Mouse (Mus musculus) CD4-positive, CD25-positive, alpha-beta regulatory T cell, adult 4 months (primary cell): ENCODE data around the gene Cfl1. TPM values are rescaled to one million over a fixed set of nuclear protein-coding genes. Genes with fewer than 3 reads are reported as not detected.
"Not testable (repeated sequence)": the region's sequence is repeated elsewhere in the genome, so short reads cannot be mapped to it uniquely, and the experiment has no call there.

Source experiments
- ATAC-seq: one replicate; pipeline ENCODE4 v1.8.0; 2017
- polyA plus RNA-seq, 2 experiments: library from polyadenylated mRNA; unstranded; fragments of 100-300 nt; shearing (Covaris generic); gene quantifications; one replicate each; pipeline ENCODE4 v1.2.1; 2017

Gene Cfl1
- polyA plus RNA-seq, 2 experiments from 2014 or later: 1,977 to 2,151 TPM

- peak; percentile 40 for ATAC-seq
These were observed 848 bp downstream of the Cfl1 start for GRCm38 (mm10) chr19:5490898-5491708.

- no peak for ATAC-seq
These were observed 2.4 kb downstream of the Cfl1 start for GRCm38 (mm10) chr19:5492641-5493040.

- not testable (repeated sequence) for ATAC-seq
These were observed 3.1 kb downstream of the Cfl1 start for GRCm38 (mm10) chr19:5493301-5493721.

GRCm38 (mm10) chr19:5494314-5494713 is 4.1 kb downstream of the Cfl1 start:
- no peak for ATAC-seq

- ATAC-seq: no peak
These were observed 5.2 kb downstream of the Cfl1 start for GRCm38 (mm10) chr19:5495353-5496051.

- ATAC-seq: no peak
These were observed 5.8 kb downstream of the Cfl1 start for GRCm38 (mm10) chr19:5496052-5496370.

GRCm38 (mm10) chr19:5500330-5500875 is 10.1 kb downstream of the Cfl1 start:
- no peak for ATAC-seq

- no peak for ATAC-seq
These were observed 13.4 kb downstream of the Cfl1 start, which contains the start of gene 1700020D05Rik for GRCm38 (mm10) chr19:5503687-5504086. TSS of gene 1700020D05Rik (minus strand) at chr19:5503787.

- ATAC-seq: peak; percentile 99
These were observed 20.1 kb downstream of the Cfl1 start, which contains the start of gene Snx32 for GRCm38 (mm10) chr19:5510031-5511026. TSS of gene Snx32 (minus strand) at chr19:5510538.

GRCm38 (mm10) chr19:5511074-5511632 is 20.9 kb downstream of the Cfl1 start:
- no peak for ATAC-seq

GRCm38 (mm10) chr19:5512091-5513004 is 22.1 kb downstream of the Cfl1 start:
- no peak for ATAC-seq

- no peak for ATAC-seq
These were observed 22.7 kb downstream of the Cfl1 start for GRCm38 (mm10) chr19:5513005-5513349.

GRCm38 (mm10) chr19:5515840-5516777 is 25.9 kb downstream of the Cfl1 start:
- ATAC-seq: no peak

GRCm38 (mm10) chr19:5516906-5517505 is 26.8 kb downstream of the Cfl1 start:
- ATAC-seq: no peak

- no peak for ATAC-seq
These were observed 28.5 kb downstream of the Cfl1 start for GRCm38 (mm10) chr19:5518721-5519120.

- ATAC-seq: no peak
These were observed 34.9 kb downstream of the Cfl1 start for GRCm38 (mm10) chr19:5525204-5525603.

- ATAC-seq: peak; percentile 71
These were observed 39.3 kb downstream of the Cfl1 start for GRCm38 (mm10) chr19:5529325-5530137.

GRCm38 (mm10) chr19:5530138-5530524 is 39.9 kb downstream of the Cfl1 start:
- no peak for ATAC-seq
